Mouse (Mus musculus) thymus, postnatal 4 days (tissue): ENCODE results near the gene Gm13288.
"Not testable (repeated sequence)": the region's sequence is repeated elsewhere in the genome, so short reads cannot be mapped to it uniquely, and the experiment has no call there.

ENCODE experiments used
- DNase-seq: peaks from one replicate; pipeline ENCODE4 v3.0.0; 2021

The Gm13288 gene

DNA sequence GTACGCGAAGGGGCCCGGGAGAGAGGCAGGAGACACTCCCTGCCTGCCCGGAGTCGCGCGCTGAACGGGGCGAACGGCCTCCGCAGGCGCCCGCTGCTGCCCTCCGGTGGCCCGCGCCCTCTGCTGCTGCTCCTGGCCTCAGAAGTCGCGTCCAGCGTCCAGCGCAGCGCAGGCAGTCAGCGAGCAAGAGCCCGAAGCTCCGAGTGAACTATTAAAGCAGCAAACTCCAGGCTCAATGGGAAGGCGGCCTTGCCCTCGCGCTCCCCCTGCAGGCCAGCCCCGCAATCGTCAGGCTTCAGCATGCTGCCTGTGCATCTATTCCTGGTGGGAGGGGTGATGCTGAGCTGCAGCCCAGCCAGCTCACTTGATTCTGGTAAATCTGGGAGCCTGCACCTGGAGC is 2.4 kb upstream of the Gm13288 start, which contains the start of gene Gm13287:
Gm13287 (plus strand) TSS at position 301 of the 400 bp plus-strand sequence.
- not testable (repeated sequence) for DNase-seq

DNA sequence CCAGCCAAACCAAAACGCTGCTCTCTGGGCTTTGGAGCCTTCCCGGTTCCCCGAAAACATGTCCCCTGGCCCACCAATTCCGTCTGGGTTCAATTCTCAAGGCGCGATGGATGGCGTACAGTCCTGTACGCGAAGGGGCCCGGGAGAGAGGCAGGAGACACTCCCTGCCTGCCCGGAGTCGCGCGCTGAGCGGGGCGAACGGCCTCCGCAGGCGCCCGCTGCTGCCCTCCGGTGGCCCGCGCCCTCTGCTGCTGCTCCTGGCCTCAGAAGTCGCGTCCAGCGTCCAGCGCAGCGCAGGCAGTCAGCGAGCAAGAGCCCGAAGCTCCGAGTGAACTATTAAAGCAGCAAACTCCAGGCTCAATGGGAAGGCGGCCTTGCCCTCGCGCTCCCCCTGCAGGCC is 430 bp downstream of the Gm13288 start:
- DNase-seq, result not testable (repeated sequence)

DNA sequence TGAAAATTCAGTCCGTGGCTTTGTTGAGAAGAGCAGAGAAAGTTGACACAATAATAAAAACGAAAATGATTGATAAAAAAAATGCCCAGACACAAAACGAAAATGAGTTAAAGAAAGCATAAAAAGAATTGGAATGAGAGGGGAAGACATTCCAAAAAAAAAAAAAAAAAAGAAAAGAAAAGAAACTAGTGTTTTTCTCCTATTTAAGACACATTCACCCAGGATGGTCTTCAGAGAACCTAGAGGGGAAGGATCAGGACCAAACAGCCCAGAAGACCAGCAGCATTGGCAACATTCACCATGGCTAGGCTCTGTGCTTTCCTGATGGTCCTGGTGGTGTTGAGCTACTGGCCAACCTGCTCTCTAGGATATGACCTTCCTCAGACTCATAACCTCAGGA is 10.6 kb downstream of the Gm13288 start, which contains the start of gene Ifna7:
Ifna7 (plus strand) TSS at position 301 of the 400 bp plus-strand sequence.
- DNase-seq, result no peak

DNA sequence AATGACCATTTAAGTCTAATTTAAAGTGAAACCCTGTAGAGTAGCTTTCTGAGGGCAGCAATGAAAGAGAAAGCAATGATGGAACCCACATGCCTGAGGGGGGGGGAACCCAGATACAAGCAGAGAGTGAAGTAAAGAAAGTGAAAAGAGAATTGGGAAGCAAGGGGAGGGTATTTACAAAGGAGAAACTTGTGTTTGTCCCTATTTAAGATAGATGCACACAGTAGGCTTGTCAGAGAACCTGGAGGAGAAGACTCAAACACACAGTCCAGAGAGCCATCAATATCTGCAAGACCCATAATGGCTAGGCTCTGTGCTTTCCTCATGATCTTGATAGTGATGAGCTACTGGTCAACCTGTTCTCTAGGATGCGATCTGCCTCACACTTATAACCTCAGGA is 14.3 kb downstream of the Gm13288 start, which contains the start of gene Ifna11:
Ifna11 (plus strand) TSS at position 301 of the 400 bp plus-strand sequence.
- no peak for DNase-seq

DNA sequence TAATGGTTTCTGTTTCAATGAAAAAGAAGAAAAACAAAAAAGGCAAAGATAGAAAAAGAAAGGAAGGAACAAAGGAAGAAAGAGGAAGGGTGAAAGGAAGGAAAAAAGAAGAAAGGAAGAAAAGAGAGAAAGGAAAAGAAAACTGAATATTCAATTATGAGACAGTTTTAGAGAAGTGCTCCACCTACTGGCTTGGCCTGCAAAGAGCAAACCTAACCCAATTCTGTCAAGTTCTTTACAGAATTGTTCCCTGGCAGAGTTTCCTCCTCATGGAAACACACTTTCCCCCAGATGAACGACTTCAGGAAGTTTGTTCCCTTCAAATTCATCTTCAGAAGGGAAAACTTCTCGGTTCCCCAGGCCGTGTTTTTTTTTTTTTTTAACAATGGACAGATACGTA is 17.7 kb downstream of the Gm13288 start:
- DNase-seq, result peak; percentile 49

DNA sequence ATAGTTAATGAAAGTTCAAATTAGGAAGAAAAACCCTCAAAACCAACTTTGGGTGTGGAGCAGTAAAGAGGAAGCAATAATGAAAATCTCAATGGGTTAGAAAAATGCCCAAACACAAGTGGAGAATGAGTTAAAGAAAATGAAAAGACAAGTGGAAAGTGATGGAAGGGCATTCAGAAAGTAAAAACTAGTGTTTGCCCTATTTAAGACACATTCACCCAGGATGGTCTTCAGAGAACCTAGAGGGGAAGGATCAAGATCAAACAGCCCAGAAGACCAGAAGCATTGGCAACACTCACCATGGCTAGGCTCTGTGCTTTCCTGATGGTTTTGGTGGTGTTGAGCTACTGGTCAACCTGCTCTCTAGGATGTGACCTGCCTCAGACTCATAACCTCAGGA is 21.8 kb downstream of the Gm13288 start, which contains the start of gene Ifna6:
Ifna6 (plus strand) TSS at position 301 of the 400 bp plus-strand sequence.
- not testable (repeated sequence) for DNase-seq

DNA sequence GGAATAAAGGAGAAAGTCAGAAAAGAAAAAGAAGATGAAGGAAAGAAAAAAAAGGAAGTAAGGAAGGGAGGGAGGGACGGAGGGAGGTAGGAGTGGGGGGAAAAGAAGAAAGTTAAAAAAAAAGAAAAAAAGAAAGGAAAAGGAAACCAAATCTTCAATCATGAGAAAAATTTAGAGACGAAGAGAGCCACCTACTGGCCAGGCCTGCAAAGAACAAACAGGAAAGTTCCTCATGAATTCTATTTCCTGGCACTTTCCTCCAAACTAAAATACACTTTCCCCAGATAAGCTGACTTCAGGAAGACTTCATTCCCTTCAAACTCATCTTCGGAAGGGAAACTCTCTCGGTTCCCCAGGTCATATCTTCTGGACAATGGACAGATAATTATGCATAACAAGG is 25.2 kb downstream of the Gm13288 start:
- DNase-seq, result peak; percentile 66

DNA sequence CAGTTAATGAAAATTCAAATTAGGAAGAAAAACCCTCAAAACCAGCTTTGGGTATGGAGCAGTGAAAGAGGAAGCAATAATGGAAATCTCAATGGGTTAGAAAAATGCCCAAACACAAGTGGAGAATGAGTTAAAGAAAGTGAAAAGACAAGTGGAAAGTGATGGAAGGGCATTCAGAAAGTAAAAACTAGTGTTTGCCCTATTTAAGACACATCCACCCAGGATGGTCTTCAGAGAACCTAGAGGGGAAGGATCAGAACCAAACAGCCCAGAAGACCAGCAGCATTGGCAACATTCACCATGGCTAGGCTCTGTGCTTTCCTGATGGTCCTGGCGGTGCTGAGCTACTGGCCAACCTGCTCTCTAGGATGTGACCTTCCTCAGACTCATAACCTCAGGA is 29.9 kb downstream of the Gm13288 start, which contains the start of gene Ifna5:
Ifna5 (plus strand) TSS at position 301 of the 400 bp plus-strand sequence.
- not testable (repeated sequence) for DNase-seq

DNA sequence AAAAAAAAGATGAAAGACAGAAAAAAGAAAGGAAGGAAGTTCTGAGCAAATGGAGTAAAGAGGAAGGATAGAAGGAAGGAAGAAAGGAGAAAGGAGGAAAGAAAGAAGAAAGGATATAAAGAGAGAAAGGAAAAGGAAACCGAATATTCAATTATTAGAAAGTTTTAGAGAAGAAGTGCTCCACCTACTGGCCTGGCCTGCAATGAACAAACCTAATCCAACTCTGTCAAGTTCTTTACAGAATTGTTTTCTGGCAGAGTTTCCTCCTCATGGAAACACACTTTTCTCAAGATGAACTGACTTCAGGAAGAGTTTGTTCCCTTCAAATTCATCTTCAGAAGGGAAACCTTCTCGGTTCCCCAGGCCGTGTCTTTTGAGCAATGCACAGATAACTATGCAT is 33.5 kb downstream of the Gm13288 start:
- DNase-seq, result peak; percentile 40

DNA sequence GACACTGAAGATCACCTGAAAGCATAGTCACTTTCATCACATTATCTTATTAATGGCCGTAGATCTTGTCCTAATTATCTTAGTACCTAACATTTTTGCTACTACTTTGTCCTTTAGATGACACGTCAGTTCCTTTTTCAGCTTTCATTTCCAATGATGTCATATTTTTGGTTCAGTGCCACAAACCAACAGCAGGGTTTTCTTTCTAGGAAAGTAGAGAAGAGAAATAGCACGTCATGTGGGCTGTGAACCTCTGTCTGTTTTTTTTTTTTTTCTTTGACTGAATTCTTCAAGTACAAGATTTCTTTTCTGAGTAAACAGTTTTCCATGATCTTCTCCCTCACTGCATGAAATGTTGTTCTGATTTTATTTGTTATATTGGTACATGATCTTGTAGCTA is 34.7 kb downstream of the Gm13288 start:
- DNase-seq, result no peak

DNA sequence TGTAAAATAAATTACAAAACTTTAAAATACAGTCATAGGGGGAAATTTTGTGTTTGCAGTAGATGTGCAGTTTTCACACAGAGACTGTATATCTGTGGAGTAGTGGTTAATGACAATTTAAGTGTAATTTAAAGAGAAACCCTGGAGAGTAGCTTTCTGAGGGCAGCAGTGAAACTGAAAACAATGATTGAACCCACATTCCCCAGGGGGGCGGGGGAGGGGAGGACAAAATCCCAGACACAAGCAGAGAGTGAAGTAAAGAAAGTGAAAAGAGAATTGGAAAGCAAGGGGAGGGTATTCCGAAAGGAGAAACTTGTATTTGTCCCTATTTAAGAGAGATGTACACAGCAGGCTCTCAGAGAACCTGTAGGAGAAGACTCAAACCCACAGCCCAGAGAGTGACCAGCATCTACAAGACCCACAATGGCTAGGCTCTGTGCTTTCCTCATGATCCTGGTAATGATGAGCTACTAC is 36.1 kb downstream of the Gm13288 start, which contains the start of gene Ifna4:
Ifna4 (plus strand) TSS at position 424 of the 474 bp plus-strand sequence.
- DNase-seq, result no peak

DNA sequence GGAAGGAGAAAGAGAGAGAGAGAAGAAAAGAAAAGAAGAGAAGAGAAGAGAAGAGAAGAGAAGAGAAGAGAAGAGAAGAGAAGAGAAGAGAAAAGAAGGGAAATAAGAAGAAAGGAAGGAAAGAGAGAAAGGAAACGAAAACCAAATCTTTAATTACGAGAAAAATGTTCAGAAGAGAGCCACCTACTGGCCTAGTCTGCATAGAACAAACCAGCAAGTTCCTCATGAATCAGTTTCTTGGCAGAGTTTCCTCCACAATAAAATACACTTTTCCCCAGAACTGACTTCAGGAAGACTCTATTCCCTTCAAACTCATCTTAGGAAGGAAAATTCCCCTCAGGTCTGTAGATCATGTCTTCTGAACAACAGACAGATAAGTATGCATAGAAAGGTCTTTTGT is 40.0 kb downstream of the Gm13288 start:
- DNase-seq, result no peak

DNA sequence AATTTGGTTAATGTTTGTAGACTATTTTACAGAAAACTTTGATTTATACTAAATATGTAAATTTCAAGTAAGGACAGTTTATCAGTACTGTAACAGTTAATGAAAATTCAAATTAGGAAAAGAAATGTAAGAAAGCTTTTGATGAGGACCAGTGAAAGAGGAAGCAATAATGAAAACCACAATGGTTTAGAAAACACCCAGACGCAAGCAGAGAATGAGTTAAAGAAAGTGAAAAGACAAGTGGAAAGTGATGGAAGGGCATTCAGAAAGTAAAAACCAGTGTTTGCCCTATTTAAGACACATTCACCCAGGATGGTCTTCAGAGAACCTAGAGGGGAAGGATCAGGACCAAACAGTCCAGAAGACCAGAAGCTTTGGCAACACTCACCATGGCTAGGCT is 44.4 kb downstream of the Gm13288 start, which contains the start of gene Ifna1:
Ifna1 (plus strand) TSS at position 390 of the 400 bp plus-strand sequence.
- DNase-seq, result no peak

DNA sequence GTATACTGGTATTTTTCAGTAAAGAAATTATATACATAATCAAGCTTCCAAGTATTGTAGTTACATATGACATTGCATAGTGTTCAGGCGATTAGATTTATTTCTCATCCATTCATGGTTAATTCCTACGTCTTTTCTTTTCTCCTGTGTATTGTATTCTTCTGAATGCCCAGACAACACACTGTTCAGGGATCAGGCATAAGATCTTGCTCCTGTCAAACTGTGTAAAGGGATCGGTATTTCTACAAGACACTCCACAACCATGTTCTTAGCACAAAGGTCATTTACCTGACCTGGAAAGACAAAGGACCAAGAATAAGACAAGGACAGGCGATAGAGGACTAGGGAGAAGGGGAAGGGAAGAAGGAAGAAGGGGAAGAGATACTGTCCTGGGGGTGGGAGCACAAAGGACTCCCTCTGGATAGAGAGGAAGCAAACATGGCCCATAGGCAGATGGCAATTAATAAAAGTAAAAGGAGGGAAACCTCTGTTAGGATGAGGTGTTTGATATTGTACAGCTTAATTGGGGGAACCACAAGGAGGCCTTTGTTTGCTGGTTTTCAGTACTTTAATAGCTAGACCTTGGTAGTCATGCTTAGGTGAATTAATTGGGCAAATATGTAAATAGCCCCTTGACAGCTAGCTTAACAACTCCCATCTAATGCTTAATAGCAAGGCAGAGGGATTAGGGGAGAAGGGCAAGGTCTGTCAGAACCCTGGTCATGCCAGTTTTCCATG is 45.9 kb downstream of the Gm13288 start:
- DNase-seq, result no peak
